In the genomic region with DNA sequence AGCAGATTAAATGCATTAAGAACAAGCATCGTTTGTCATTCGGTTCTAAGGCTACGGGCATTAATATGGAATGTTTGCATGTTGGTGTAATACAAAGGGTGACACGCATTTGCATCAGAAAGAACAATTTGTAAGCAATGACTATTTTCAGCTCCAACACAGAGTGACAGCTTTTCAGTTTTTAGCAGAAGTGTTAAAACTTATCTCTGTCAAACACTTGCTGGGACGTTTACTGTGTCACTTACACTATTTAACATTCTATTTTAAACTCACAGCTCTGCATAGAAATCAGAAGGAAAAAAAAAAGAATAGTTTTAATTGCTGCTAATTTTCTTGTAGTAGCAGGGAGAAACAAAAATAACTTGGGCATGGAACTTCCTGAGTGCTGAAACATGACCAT, we compare ENCODE assay signal across 21 mouse cellular contexts. TPM values are rescaled to one million over a fixed set of nuclear protein-coding genes. Genes with fewer than 3 reads are reported as not detected.
DNase-seq lines count a peak whose midpoint lies in the region; ATAC-seq and TF ChIP-seq lines count a peak whose summit lies in the region.
"Had no signal": no experiment of that assay in that cellular context is flagged by ENCODE, and none has a peak within 500 bp of the region (broad histone marks: within the 10 kb centered on the region; RNA-seq: fewer than 3 reads in every experiment).

No protein-coding gene starts in this region.

- no peaks in the 10 kb centered on the region for H3K27me3 ChIP-seq in forebrain, embryonic 14.5 days (replicated peaks; ENCODE audit: control insufficient read depth, insufficient read depth, low read length)
- no peaks in the 10 kb centered on the region for H3K27me3 ChIP-seq in forebrain, embryonic 11.5 days (ENCODE audit: control insufficient read depth, insufficient read depth, low read length)
- H3K27me3 ChIP-seq in heart, embryonic 14.5 days (ENCODE audit: control insufficient read depth, insufficient read depth, low read length), result no peaks in the 10 kb centered on the region
- no peaks in the 10 kb centered on the region for H3K27me3 ChIP-seq in G1E (ENCODE audit: insufficient read depth, low read length)
- H3K27me3 ChIP-seq in forebrain, postnatal 0 days (ENCODE audit: insufficient read depth, low read length), result no peaks in the 10 kb centered on the region
- H3K27me3 ChIP-seq: embryonic facial prominence, embryonic 15.5 days; intestine, embryonic 15.5 days; limb, embryonic 15.5 days; midbrain, embryonic 15.5 days; neural tube, embryonic 15.5 days had no signal

- H3K36me3 ChIP-seq in forebrain, embryonic 14.5 days (ENCODE audit: control insufficient read depth, insufficient read depth, low read length), result no peaks in the 10 kb centered on the region
- H3K36me3 ChIP-seq in forebrain, embryonic 11.5 days (ENCODE audit: control insufficient read depth, insufficient read depth, low read length), result no peaks in the 10 kb centered on the region
- no peaks in the 10 kb centered on the region for H3K36me3 ChIP-seq in heart, embryonic 14.5 days (ENCODE audit: control insufficient read depth, insufficient read depth, low read length)
- no peaks in the 10 kb centered on the region for H3K36me3 ChIP-seq in G1E (replicated peaks)
- H3K36me3 ChIP-seq in forebrain, postnatal 0 days (ENCODE audit: insufficient read depth), result no peaks in the 10 kb centered on the region
- H3K36me3 ChIP-seq: embryonic facial prominence, embryonic 15.5 days; intestine, embryonic 15.5 days; limb, embryonic 15.5 days; midbrain, embryonic 15.5 days; neural tube, embryonic 15.5 days had no signal

- H3K9me3 ChIP-seq in forebrain, embryonic 14.5 days (replicated peaks; ENCODE audit: control insufficient read depth, low read length), result no peaks in the 10 kb centered on the region
- H3K9me3 ChIP-seq in forebrain, embryonic 11.5 days (ENCODE audit: control insufficient read depth, low read length), result no peaks in the 10 kb centered on the region
- H3K9me3 ChIP-seq in heart, embryonic 14.5 days (ENCODE audit: control insufficient read depth, low read length), result no peaks in the 10 kb centered on the region
- no peaks in the 10 kb centered on the region for H3K9me3 ChIP-seq in G1E (replicated peaks)
- H3K9me3 ChIP-seq in forebrain, postnatal 0 days (ENCODE audit: low read length), result no peaks in the 10 kb centered on the region
- H3K9me3 ChIP-seq: embryonic facial prominence, embryonic 15.5 days; intestine, embryonic 15.5 days; limb, embryonic 15.5 days; midbrain, embryonic 15.5 days; neural tube, embryonic 15.5 days had no signal

- no peak overlapping the region for H3K4me2 ChIP-seq in forebrain, embryonic 14.5 days (ENCODE audit: low read length)
- no peak overlapping the region for H3K4me2 ChIP-seq in forebrain, embryonic 11.5 days (ENCODE audit: low read depth, low read length, severe bottlenecking)
- peak overlapping the region; percentile 29; the same call in 1 of the 2 replicates for H3K4me2 ChIP-seq in heart, embryonic 14.5 days (ENCODE audit: low read length)
- no peak overlapping the region for H3K4me2 ChIP-seq in forebrain, postnatal 0 days (ENCODE audit: low read depth)
- H3K4me2 ChIP-seq: embryonic facial prominence, embryonic 15.5 days; hindbrain, embryonic 14.5 days; intestine, embryonic 15.5 days; limb, embryonic 15.5 days; midbrain, embryonic 15.5 days; neural tube, embryonic 15.5 days had no signal

- TF ChIP-seq CTCF in G1E (IDR thresholded peaks at IDR 0.05; ENCODE audit: low read depth, low read length), result no peak
- no peak for TF ChIP-seq CTCF in forebrain, postnatal 0 days (IDR thresholded peaks at IDR 0.05; ENCODE audit: low read depth)

- WGBS in forebrain, embryonic 14.5 days, result 36% methylated on average over 5 of the region's 5 CpGs
- WGBS in forebrain, embryonic 11.5 days, result 69% methylated on average over 5 of the region's 5 CpGs
- WGBS in heart, embryonic 14.5 days, result 53% methylated on average over 5 of the region's 5 CpGs
- 23% methylated on average over 5 of the region's 5 CpGs for WGBS in forebrain, postnatal 0 days

- no peak overlapping the region for H3K4me3 ChIP-seq in forebrain, embryonic 14.5 days (ENCODE audit: low read depth, low read length)
- no peak overlapping the region for H3K4me3 ChIP-seq in forebrain, embryonic 11.5 days (ENCODE audit: low read depth, low read length)
- no peak overlapping the region for H3K4me3 ChIP-seq in heart, embryonic 14.5 days (ENCODE audit: control insufficient read depth in 1 of 2, insufficient read depth in 1 of 2, low read depth in 1 of 2, low read length in 2 of 2)
- H3K4me3 ChIP-seq in G1E (ENCODE audit: low read depth, low read length), result no peak overlapping the region
- H3K4me3 ChIP-seq in forebrain, postnatal 0 days (ENCODE audit: low read depth, low read length), result no peak overlapping the region
- H3K4me3 ChIP-seq: embryonic facial prominence, embryonic 15.5 days; intestine, embryonic 15.5 days; limb, embryonic 15.5 days; midbrain, embryonic 15.5 days; neural tube, embryonic 15.5 days had no signal

- ATAC-seq in forebrain, embryonic 14.5 days, result peak; percentile 32; the same call in 1 of the 2 replicates
- no peak for ATAC-seq in forebrain, embryonic 11.5 days (replicated peaks; ENCODE audit: low FRiP score)
- ATAC-seq in heart, embryonic 14.5 days (ENCODE audit: insufficient number of reproducible peaks, insufficient read depth, low FRiP score, low read depth), result no peak
- ATAC-seq in G1E (ENCODE audit: extremely low read depth, insufficient number of reproducible peaks, low FRiP score, poor library complexity, severe bottlenecking), result peak; percentile 35
- ATAC-seq in forebrain, postnatal 0 days, result peak; percentile 71
- ATAC-seq: CD4-positive, CD25-positive, alpha-beta regulatory T cell, adult 4 months; intestine, embryonic 15.5 days; midbrain, embryonic 15.5 days had no signal

- no peak overlapping the region for H3K27ac ChIP-seq in forebrain, embryonic 14.5 days (ENCODE audit: low read depth, low read length)
- H3K27ac ChIP-seq in forebrain, embryonic 11.5 days (ENCODE audit: low read depth, low read length), result no peak overlapping the region
- H3K27ac ChIP-seq in heart, embryonic 14.5 days (replicated peaks in 1 of 2; ENCODE audit: control insufficient read depth in 1 of 2, insufficient read depth in 1 of 2, low read depth in 2 of 2, low read length in 2 of 2), result peak overlapping the region; percentile 32 to 78; a peak in 3 of 4 replicates
- no peak overlapping the region for H3K27ac ChIP-seq in forebrain, postnatal 0 days (ENCODE audit: low read depth, low read length)
- H3K27ac ChIP-seq: embryonic facial prominence, embryonic 15.5 days; hindbrain, embryonic 14.5 days; intestine, embryonic 15.5 days; limb, embryonic 15.5 days; midbrain, embryonic 15.5 days; neural tube, embryonic 15.5 days had no signal

- H3K9ac ChIP-seq in forebrain, embryonic 14.5 days (ENCODE audit: low read length), result no peak overlapping the region
- H3K9ac ChIP-seq in forebrain, embryonic 11.5 days (ENCODE audit: low read length), result no peak overlapping the region
- no peak overlapping the region for H3K9ac ChIP-seq in heart, embryonic 14.5 days (ENCODE audit: low read length)
- no peak overlapping the region for H3K9ac ChIP-seq in forebrain, postnatal 0 days
- H3K9ac ChIP-seq: embryonic facial prominence, embryonic 15.5 days; hindbrain, embryonic 14.5 days; intestine, embryonic 15.5 days; limb, embryonic 15.5 days; midbrain, embryonic 15.5 days; neural tube, embryonic 15.5 days had no signal

- H3K4me1 ChIP-seq in forebrain, embryonic 14.5 days (ENCODE audit: control insufficient read depth, insufficient read depth, low read length), result no peaks in the 10 kb centered on the region
- H3K4me1 ChIP-seq in forebrain, embryonic 11.5 days (replicated peaks; ENCODE audit: control insufficient read depth, insufficient read depth, low read length), result no peaks in the 10 kb centered on the region; the same call in 1 of the 2 replicates
- peaks cover 11 to 17% of the 10 kb centered on the region in 2 experiments for H3K4me1 ChIP-seq in heart, embryonic 14.5 days (ENCODE audit: control insufficient read depth in 2 of 2, insufficient read depth in 2 of 2, low read length in 2 of 2)
- peaks cover 89% of the 10 kb centered on the region for H3K4me1 ChIP-seq in G1E (ENCODE audit: insufficient read depth, low read depth, low read length)
- H3K4me1 ChIP-seq in forebrain, postnatal 0 days (ENCODE audit: insufficient read depth), result no peaks in the 10 kb centered on the region
- H3K4me1 ChIP-seq: embryonic facial prominence, embryonic 15.5 days; intestine, embryonic 15.5 days; limb, embryonic 15.5 days; midbrain, embryonic 15.5 days; neural tube, embryonic 15.5 days had no signal

- DNase-seq in forebrain, embryonic 14.5 days (ENCODE audit: low spot score), result peak; percentile 35
- no peak for DNase-seq in forebrain, embryonic 11.5 days (ENCODE audit: low spot score)
- no peak for DNase-seq in heart, postnatal 4 days
- DNase-seq in G1E (ENCODE audit: low spot score), result no peak
- peak; percentile 11 for DNase-seq in forebrain, postnatal 0 days
- no peak for DNase-seq in kidney, adult 18-20 months
- no peak for DNase-seq in gastrocnemius, adult 18-20 months (ENCODE audit: low spot score)
- DNase-seq: adrenal gland, postnatal 25 days; cerebellum, adult 11-12 months; cerebellum, postnatal 14 days; embryo, embryonic 11 days; kidney, postnatal 36 days; spleen, adult 18-20 months had no signal

RNA-seq across cellular contexts. Expression of a gene that starts 18.7 kb away (rescaled TPM):
- 32.5 and 36.8 TPM in 2 replicates for polyA plus RNA-seq in forebrain, embryonic 14.5 days (2014; fragmentation: Nextera tagmentation; extraction: Ambion mirVana)
- 37.9 and 42.2 TPM in 2 replicates for polyA plus RNA-seq in forebrain, embryonic 11.5 days (2014; fragmentation: Nextera tagmentation; extraction: Ambion mirVana)
- polyA plus RNA-seq in heart, embryonic 14.5 days (2014; fragmentation: Nextera tagmentation; extraction: Ambion mirVana), result 31.6 and 32.8 TPM in 2 replicates
- 1 to 10 TPM; 9.2 to 9.6 TPM for total RNA-seq in heart, postnatal 4 days (2021)
- total RNA-seq in G1E (2014; fragmentation: Nextera tagmentation) (11.0 and 14.5 TPM in 2 replicates), G1E (2017) (18.4 and 24.3 TPM in 2 replicates)
- 98.6 and 112 TPM in 2 replicates for polyA plus RNA-seq in G1E (2012)
- 19.7 and 22.9 TPM in 2 replicates for total RNA-seq in forebrain, postnatal 0 days (2014; rRNA removed)
- 30.2 and 36.4 TPM in 2 replicates for polyA plus RNA-seq in forebrain, postnatal 0 days (2015; fragmentation: Nextera tagmentation; extraction: Ambion mirVana)
- 1 to 10 TPM; 5.2 to 5.7 TPM for total RNA-seq in gastrocnemius, adult 18-20 months (2021)

RNA-seq across cellular contexts. Expression of a gene that starts 22.4 kb away (rescaled TPM):
- 0.93 and 0.98 TPM in 2 replicates for polyA plus RNA-seq in forebrain, embryonic 14.5 days (2014; fragmentation: Nextera tagmentation; extraction: Ambion mirVana)
- polyA plus RNA-seq in forebrain, embryonic 11.5 days (2014; fragmentation: Nextera tagmentation; extraction: Ambion mirVana), result 1.9 and 2.1 TPM in 2 replicates
- polyA plus RNA-seq in heart, embryonic 14.5 days (2014; fragmentation: Nextera tagmentation; extraction: Ambion mirVana), result 6.6 and 7.6 TPM in 2 replicates
- 1 to 10 TPM; 2.3 to 3.4 TPM for total RNA-seq in heart, postnatal 4 days (2021)
- total RNA-seq in G1E (2014; fragmentation: Nextera tagmentation) (34.3 and 40.0 TPM in 2 replicates), G1E (2017) (25.4 and 28.4 TPM in 2 replicates)
- 13.3 and 13.8 TPM in 2 replicates for polyA plus RNA-seq in G1E (2012)
- 1.1 and 1.9 TPM in 2 replicates for total RNA-seq in forebrain, postnatal 0 days (2014; rRNA removed)
- polyA plus RNA-seq in forebrain, postnatal 0 days (2015; fragmentation: Nextera tagmentation; extraction: Ambion mirVana), result 0.82 and 1.6 TPM in 2 replicates
- under 1 TPM; 0.46 to 0.47 TPM for total RNA-seq in gastrocnemius, adult 18-20 months (2021)

Comparison
In these comparisons a context has a peak if more than half of its experiments do, and no peak if none do; other contexts are left out.
1. ATAC-seq: peak in forebrain, embryonic 14.5 days (single experiment), G1E (single experiment) and forebrain, postnatal 0 days (single experiment); none in forebrain, embryonic 11.5 days (single experiment) and heart, embryonic 14.5 days (single experiment).
2. DNase-seq: peak in forebrain, embryonic 14.5 days (single experiment) and forebrain, postnatal 0 days (single experiment); none in forebrain, embryonic 11.5 days (single experiment), heart, postnatal 4 days (single experiment), G1E (single experiment), kidney, adult 18-20 months (single experiment) and gastrocnemius, adult 18-20 months (single experiment).
3. H3K27ac ChIP-seq: peak in heart, embryonic 14.5 days (2 of 2); none in forebrain, embryonic 14.5 days (single experiment), forebrain, embryonic 11.5 days (single experiment) and forebrain, postnatal 0 days (single experiment).